Mouse (Mus musculus): ENCODE data around the gene Rnf114. TPM values are rescaled to one million over a fixed set of nuclear protein-coding genes. Genes with fewer than 3 reads are reported as not detected.

Gene Rnf114
- total and polyA plus RNA-seq, 2 experiments from 2014 or later, result 83.4 to 84.2 TPM

DNA sequence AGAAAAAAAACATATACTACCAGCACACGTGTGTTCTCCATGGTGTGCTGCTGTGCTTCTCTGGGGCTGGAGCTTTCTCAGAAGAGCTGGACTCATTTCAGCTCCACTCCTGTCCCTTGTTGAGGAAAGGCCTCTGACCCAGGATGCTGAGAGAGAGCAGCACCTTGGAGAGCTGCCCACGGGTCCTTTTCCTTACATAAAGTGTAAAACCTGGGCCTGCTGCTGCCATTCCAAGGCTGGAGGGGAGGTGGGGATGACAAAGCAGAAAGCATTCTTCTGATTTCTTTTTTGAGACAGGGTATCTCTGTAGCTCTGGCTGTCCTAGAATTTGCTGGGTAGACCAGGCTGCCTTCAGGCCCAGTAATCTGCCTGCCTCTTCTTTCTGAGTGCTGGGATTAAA lies 14.3 kb upstream of the Rnf114 start:
- Histone ChIP-seq H3K4me3 (ENCODE audit: low read depth, low read length) (no peak overlapping the region), H3K4me2 (ENCODE audit: low read depth, low read length, poor library complexity, severe bottlenecking) (no peak overlapping the region), H3K4me1 (ENCODE audit: insufficient read depth, low read length) (peaks cover 2% of the 10 kb centered on the region; the same call in 1 of the 2 replicates), H3K9me3 (ENCODE audit: low read length) (no peaks in the 10 kb centered on the region), H3K9ac (replicated peaks; ENCODE audit: low read length, poor library complexity, severe bottlenecking) (no peak overlapping the region), H3K27ac (ENCODE audit: low read depth, low read length) (no peak overlapping the region), H3K27me3 (ENCODE audit: insufficient read depth, low read length) (no peaks in the 10 kb centered on the region), H3K36me3 (ENCODE audit: insufficient read depth, low read length) (peaks cover 30% of the 10 kb centered on the region)
- ATAC-seq (ENCODE audit: low FRiP score) (no peak), DNase-seq (ENCODE audit: low spot score) (no peak)
- TF ChIP-seq CTCF (IDR thresholded peaks at IDR 0.05), result no peak
- WGBS, result 50% methylated on average over 2 of the region's 2 CpGs

DNA sequence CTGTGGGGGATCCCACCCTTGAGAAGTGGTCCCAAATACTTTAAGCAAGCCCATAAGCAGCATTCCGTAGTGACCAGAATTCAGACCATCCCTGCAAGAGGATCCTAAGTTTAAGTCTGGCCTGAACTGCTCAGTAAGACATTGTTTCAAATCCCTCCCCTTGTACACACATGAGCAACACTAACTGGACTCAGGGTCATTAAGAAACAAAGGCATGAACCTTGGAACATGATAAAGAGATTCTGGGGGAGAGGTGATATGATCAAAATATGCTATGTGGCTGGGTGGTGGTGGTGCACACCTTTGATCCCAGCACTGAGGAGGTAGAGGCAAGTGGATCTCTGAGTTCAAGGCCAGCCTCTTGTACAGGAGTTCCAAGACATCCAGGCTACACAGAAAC lies 12.9 kb upstream of the Rnf114 start:
- Histone ChIP-seq H3K9me3 (ENCODE audit: low read length) (no peaks in the 10 kb centered on the region), H3K36me3 (ENCODE audit: insufficient read depth, low read length) (peaks cover 29% of the 10 kb centered on the region), H3K4me3 (ENCODE audit: low read depth, low read length) (no peak overlapping the region), H3K27me3 (ENCODE audit: insufficient read depth, low read length) (no peaks in the 10 kb centered on the region), H3K27ac (ENCODE audit: low read depth, low read length) (no peak overlapping the region), H3K9ac (replicated peaks; ENCODE audit: low read length, poor library complexity, severe bottlenecking) (no peak overlapping the region), H3K4me1 (ENCODE audit: insufficient read depth, low read length) (peaks cover 2% of the 10 kb centered on the region; the same call in 1 of the 2 replicates), H3K4me2 (ENCODE audit: low read depth, low read length, poor library complexity, severe bottlenecking) (no peak overlapping the region)
- ATAC-seq (ENCODE audit: low FRiP score) (no peak), DNase-seq (ENCODE audit: low spot score) (no peak)
- TF ChIP-seq CTCF (IDR thresholded peaks at IDR 0.05), result no peak
- WGBS, result 88% methylated on average over 1 of the region's 1 CpGs

DNA sequence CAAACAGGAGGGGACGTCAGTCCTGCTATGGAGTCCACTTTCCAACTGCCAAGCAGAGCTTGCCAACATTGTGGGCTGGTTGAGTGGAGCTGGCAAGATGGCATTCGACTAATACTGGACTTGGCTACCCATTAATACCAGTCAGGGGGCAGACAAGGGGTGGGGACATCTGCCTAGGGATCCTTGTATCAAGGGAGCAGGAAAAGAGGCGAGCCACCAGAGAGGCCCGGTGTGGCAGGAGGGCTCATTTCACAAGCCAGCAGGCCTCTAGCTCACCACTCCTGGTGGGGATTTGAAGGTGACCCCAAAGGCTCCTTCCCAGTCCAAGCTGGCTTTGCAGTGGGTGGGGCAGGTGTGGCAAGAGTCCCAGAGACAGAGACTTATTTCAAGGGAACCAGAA lies 9.8 kb upstream of the Rnf114 start:
- WGBS, result 83% methylated on average over 4 of the region's 4 CpGs
- peak; percentile 45 for DNase-seq (ENCODE audit: low spot score)

DNA sequence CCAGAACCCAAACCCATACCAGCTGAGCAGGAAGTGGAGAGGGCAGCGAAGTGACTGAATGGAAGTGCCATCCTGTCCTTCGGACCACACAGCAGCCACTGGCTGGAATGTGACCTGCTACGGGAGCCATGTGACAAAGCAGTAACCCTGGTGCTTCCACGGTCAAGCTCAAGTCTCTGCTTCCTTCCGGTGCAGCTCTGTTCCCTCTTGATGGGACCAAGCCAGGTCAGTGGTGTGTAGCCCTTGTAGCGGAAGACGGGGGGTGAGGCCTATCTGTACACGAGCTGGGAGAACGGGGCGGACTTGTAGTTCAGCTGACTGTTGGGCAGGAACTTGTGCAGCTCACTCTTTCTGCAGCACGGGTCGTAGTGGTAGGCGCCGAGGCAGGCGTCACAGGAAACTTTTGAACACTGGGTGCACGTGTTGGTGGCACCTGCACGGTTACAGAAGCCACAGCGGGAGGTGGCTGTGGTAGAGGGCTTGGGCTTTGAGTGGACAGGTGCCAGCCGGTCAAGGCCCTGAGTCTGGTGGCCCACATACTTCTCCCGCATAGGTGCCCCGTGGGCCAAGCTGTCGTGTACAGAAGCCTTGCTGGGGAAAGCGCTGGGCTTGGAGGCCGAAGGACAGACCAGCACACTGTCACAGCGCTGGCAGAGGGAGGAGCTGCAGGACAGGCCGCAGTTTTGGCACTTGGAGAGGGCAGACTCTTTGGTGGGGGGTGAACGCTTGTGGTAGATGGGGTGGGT lies 9.2 kb upstream of the Rnf114 start:
- ATAC-seq (ENCODE audit: low FRiP score) (no peak), DNase-seq (ENCODE audit: low spot score) (no peak)
- H3K9ac ChIP-seq (replicated peaks; ENCODE audit: low read length, poor library complexity, severe bottlenecking), result no peak overlapping the region
- H3K9me3 ChIP-seq (ENCODE audit: low read length), result no peaks in the 10 kb centered on the region
- H3K4me1 ChIP-seq (ENCODE audit: insufficient read depth, low read length), result no peaks in the 10 kb centered on the region
- H3K4me3 ChIP-seq (ENCODE audit: low read depth, low read length), result no peak overlapping the region
- peaks cover 29% of the 10 kb centered on the region for H3K36me3 ChIP-seq (ENCODE audit: insufficient read depth, low read length)
- no peak for TF ChIP-seq CTCF (IDR thresholded peaks at IDR 0.05)
- no peak overlapping the region for H3K27ac ChIP-seq (ENCODE audit: low read depth, low read length)
- 96% methylated on average over 27 of the region's 27 CpGs for WGBS
- no peak overlapping the region for H3K4me2 ChIP-seq (ENCODE audit: low read depth, low read length, poor library complexity, severe bottlenecking)
- H3K27me3 ChIP-seq (ENCODE audit: insufficient read depth, low read length), result no peaks in the 10 kb centered on the region

More for the DNA sequence above, 9.8 kb upstream of the Rnf114 start:
- Histone ChIP-seq H3K27ac (ENCODE audit: low read depth, low read length) (no peak overlapping the region), H3K4me1 (ENCODE audit: insufficient read depth, low read length) (no peaks in the 10 kb centered on the region), H3K36me3 (ENCODE audit: insufficient read depth, low read length) (peaks cover 28% of the 10 kb centered on the region), H3K9me3 (ENCODE audit: low read length) (no peaks in the 10 kb centered on the region), H3K9ac (replicated peaks; ENCODE audit: low read length, poor library complexity, severe bottlenecking) (no peak overlapping the region), H3K4me3 (ENCODE audit: low read depth, low read length) (no peak overlapping the region), H3K4me2 (ENCODE audit: low read depth, low read length, poor library complexity, severe bottlenecking) (no peak overlapping the region), H3K27me3 (ENCODE audit: insufficient read depth, low read length) (no peaks in the 10 kb centered on the region)
- TF ChIP-seq CTCF (IDR thresholded peaks at IDR 0.05), result no peak
- ATAC-seq (ENCODE audit: low FRiP score), result no peak

DNA sequence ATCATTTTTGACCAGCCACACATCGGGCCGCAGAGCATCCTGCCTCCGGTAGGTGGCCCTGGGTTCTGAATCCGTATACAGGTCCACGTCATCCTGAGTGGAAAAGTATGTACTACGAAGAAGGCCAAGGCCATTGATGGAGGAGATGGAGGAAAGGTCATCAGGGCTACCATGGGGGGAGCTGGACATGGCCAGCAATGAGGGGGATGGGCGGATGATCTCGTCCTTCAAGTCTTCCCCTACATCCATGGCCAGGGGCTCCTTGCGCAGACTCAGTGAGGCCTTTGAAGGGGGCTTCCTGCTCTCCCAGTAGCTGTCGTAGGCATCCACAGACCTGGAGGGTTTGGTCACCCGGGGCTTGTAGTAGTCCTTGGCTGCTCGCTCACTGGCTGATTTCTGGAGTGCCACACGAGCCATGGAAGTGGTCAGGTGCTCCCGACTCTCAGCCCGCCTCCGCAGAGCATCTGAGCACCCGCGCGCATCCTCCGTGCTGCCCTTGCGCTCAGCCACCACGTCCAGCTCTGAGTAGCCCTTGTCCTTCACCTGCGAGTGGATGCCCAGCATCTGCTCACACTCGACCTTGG lies 8.5 kb upstream of the Rnf114 start:
- peaks cover 29% of the 10 kb centered on the region for H3K36me3 ChIP-seq (ENCODE audit: insufficient read depth, low read length)
- no peak overlapping the region for H3K9ac ChIP-seq (replicated peaks; ENCODE audit: low read length, poor library complexity, severe bottlenecking)
- no peak overlapping the region for H3K27ac ChIP-seq (ENCODE audit: low read depth, low read length)
- DNase-seq (ENCODE audit: low spot score) (no peak), ATAC-seq (ENCODE audit: low FRiP score) (no peak)
- no peaks in the 10 kb centered on the region for H3K4me1 ChIP-seq (ENCODE audit: insufficient read depth, low read length)
- H3K9me3 ChIP-seq (ENCODE audit: low read length), result no peaks in the 10 kb centered on the region
- no peaks in the 10 kb centered on the region for H3K27me3 ChIP-seq (ENCODE audit: insufficient read depth, low read length)
- no peak for TF ChIP-seq CTCF (IDR thresholded peaks at IDR 0.05)
- H3K4me2 ChIP-seq (ENCODE audit: low read depth, low read length, poor library complexity, severe bottlenecking), result no peak overlapping the region
- WGBS, result 97% methylated on average over 24 of the region's 24 CpGs
- no peak overlapping the region for H3K4me3 ChIP-seq (ENCODE audit: low read depth, low read length)

DNA sequence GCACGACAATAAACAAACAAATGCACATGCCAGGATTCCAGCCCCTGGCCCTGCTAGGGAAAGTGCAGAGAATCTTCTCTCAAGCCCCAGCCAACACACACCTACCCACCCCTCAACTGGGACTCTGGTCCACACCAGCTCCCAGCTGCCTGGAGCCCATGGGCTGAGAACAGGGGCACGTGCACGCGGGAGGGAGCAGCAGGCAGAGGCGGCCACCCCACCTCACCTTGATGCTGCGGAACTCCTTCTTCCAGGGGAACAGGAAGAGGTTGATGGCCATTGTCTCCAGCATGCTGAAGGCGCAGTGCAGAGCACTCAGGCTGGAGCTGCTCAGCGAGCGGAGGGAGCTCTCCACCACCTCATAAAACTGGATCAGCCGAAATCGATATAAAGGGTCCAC lies 7.5 kb upstream of the Rnf114 start:
- Histone ChIP-seq H3K27ac (ENCODE audit: low read depth, low read length) (no peak overlapping the region), H3K27me3 (ENCODE audit: insufficient read depth, low read length) (no peaks in the 10 kb centered on the region)
- no peak for ATAC-seq (ENCODE audit: low FRiP score)

More for the DNA sequence above, 7.5 kb upstream of the Rnf114 start:
- 92% methylated on average over 11 of the region's 11 CpGs for WGBS
- Histone ChIP-seq H3K4me3 (ENCODE audit: low read depth, low read length) (no peak overlapping the region), H3K9ac (replicated peaks; ENCODE audit: low read length, poor library complexity, severe bottlenecking) (no peak overlapping the region), H3K4me2 (ENCODE audit: low read depth, low read length, poor library complexity, severe bottlenecking) (no peak overlapping the region), H3K4me1 (ENCODE audit: insufficient read depth, low read length) (no peaks in the 10 kb centered on the region), H3K36me3 (ENCODE audit: insufficient read depth, low read length) (peaks cover 26% of the 10 kb centered on the region), H3K9me3 (ENCODE audit: low read length) (no peaks in the 10 kb centered on the region)
- no peak for TF ChIP-seq CTCF (IDR thresholded peaks at IDR 0.05)
- no peak for DNase-seq (ENCODE audit: low spot score)

Measured in midbrain, postnatal 0 days (tissue).